Mouse (Mus musculus): ENCODE data around the gene Gpa33. TPM values are rescaled to one million over a fixed set of nuclear protein-coding genes. Genes with fewer than 3 reads are reported as not detected.

Gpa33 gene
- total RNA-seq, 2 experiments from 2014 or later, result not detected

DNA sequence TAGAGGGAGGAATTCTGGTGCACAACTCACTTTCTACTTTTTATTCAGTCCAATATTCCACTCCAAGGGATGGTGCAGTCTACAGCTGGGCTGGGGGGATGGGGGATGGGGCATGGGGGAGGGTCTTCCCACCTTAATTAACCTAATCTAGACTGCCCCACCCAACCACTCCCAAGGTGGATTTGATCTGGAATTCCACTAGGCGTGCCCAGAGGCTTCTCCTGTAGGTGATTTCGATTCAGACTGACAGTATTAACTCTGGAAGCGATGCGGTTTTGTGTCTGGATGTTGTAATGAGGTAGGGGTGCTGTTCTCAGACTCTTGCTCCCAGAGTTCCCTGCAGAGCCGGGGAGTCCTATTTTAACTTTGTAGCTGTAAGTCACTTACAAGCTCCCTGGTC lies 30.1 kb downstream of the Gpa33 start:
- no peak for DNase-seq (ENCODE audit: extremely low spot score in 1 of 2, low spot score in 1 of 2)

- peak; percentile 65 to 92 for DNase-seq (ENCODE audit: extremely low spot score in 1 of 2, low spot score in 1 of 2)
Observed at GRCm38 (mm10) chr1:166160569-166161445, 30.8 kb downstream of the Gpa33 start.

DNA sequence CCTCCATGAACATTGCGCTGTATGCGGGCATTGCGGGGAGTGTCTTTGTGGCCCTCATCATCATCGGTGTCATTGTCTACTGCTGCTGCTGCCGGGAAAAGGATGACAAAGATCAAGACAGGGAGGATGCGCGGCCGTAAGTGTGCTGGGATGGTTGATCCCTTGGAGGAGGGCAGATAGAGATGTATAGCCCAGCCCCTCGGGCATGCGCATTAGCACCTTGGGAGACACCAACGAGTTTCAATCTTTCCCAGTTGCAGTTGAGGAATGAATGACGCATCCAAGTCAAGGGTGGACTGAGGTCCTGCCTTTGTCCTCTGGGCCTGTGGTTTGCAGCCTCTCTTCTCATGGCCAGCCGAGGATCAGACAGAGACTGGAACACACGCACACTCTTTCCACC lies 34.5 kb downstream of the Gpa33 start:
- DNase-seq (ENCODE audit: extremely low spot score in 1 of 2, low spot score in 1 of 2), result no peak

- no peak for DNase-seq (ENCODE audit: extremely low spot score in 1 of 2, low spot score in 1 of 2)
Observed at GRCm38 (mm10) chr1:166165159-166165558, 35.1 kb downstream of the Gpa33 start.

DNA sequence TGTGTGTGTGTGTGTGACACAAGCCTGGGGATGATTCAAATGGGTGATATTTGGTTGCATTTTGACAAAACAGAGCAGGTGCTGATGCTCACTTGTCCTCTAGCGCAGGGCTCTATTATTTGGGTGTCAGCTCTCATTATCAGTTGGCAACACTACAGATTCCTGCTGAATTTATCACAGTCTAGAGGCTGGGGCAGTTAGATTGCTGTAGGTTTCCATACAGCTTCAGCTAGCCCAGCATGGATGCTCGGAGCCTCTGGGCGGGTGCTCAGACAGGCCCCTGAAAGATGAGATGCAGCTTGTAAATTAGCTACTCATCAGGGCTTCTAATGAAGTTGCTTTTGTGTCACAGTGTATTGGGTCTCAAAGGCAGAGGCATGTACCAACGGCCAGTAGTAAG lies 37.4 kb downstream of the Gpa33 start:
- DNase-seq (ENCODE audit: extremely low spot score in 1 of 2, low spot score in 1 of 2), result no peak

- DNase-seq (ENCODE audit: extremely low spot score in 1 of 2, low spot score in 1 of 2), result no peak
Observed at GRCm38 (mm10) chr1:166168017-166168416, 38.0 kb downstream of the Gpa33 start.

- DNase-seq (ENCODE audit: extremely low spot score in 1 of 2, low spot score in 1 of 2), result no peak
Observed at GRCm38 (mm10) chr1:166169713-166170112, 39.7 kb downstream of the Gpa33 start.

- no peak for DNase-seq (ENCODE audit: extremely low spot score in 1 of 2, low spot score in 1 of 2)
Observed at GRCm38 (mm10) chr1:166170852-166171251, 40.8 kb downstream of the Gpa33 start.

DNA sequence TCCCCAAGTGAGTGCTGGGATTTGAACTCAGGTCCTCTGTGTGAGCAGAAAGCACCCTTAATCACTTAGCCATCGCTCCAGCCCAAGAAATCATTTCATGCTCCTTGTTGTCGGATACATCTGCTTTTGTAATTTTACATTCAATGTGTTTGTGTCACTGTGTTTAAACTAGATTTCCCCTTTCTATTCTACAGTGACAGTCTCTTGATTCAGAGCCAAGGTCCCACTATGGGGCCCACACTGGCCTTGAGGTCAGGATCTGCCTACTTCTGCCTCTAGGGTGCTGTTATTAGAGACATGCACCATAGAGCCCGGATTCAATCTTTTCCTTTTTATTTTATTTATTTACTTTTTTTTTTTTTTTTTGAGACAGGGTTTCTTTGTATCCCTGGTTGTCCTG lies 43.0 kb downstream of the Gpa33 start:
- DNase-seq (ENCODE audit: extremely low spot score in 1 of 2, low spot score in 1 of 2), result no peak

GRCm38 (mm10) chr1:166173621-166174020 lies 43.6 kb downstream of the Gpa33 start:
- DNase-seq (ENCODE audit: extremely low spot score in 1 of 2, low spot score in 1 of 2), result no peak

- no peak for DNase-seq (ENCODE audit: extremely low spot score in 1 of 2, low spot score in 1 of 2)
Observed at GRCm38 (mm10) chr1:166181510-166181909, 51.5 kb downstream of the Gpa33 start.

- DNase-seq (ENCODE audit: extremely low spot score in 1 of 2, low spot score in 1 of 2), result no peak
Observed at GRCm38 (mm10) chr1:166182952-166183627, 53.1 kb downstream of the Gpa33 start.

DNA sequence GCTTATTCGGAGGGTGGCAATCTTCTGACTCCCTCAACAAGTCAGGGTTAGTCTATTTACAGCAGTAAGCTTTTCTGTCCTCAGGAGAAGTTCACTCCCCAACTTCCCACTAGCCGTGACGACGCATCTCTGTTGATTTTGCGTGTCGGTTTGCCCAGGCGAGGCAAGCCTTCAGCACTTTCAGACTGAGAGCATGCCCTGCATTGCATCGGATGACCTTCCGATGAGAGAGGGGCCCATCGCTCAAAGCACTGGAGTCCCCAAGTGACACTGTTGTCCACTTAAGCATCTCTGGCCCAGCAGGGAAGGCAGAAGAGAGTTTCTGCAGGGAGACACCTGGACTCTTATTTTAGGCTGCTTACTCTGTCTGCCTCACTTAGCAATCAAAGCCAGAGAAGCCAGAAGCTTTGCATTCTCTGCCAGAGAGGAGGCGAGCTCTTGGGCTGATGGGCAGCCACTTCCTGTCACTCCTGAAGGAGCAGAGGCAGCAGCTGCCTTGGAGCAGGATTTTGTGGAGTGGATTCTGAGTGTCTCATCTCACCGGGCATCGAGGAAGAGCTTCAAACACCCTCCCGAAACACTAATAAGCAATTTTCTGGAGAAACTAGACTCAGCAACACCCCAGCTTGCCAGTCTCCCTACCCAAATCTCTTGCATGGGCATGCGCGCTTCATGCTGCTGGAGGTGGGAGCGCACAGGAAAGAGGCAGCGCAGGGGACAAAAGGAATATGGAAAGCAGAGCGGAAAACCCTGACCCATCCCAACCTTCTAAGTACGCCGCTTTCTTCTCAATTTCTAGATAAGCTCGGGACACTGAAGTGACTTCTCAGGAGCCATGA lies 54.6 kb downstream of the Gpa33 start:
- DNase-seq (ENCODE audit: extremely low spot score in 1 of 2, low spot score in 1 of 2), result no peak

DNA sequence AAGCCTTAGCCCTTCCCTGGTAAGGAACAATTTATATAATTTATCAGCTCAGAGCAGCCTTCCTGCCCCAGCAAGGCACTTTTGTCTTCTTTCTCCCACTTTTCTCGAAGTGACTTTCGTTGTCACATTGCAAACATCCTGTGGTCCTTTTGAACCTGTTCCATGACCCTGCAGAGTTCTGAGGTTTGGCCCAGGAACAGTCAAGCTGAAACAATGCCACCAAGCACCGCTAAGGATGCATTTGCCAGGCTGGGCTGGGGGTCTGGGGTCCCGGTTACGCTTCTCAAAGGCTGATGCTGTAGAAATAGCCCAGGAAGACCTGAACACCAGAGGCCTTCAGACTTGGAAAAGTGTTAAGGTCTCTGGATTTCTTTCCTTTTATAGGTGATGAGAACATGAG lies 55.3 kb downstream of the Gpa33 start:
- DNase-seq (ENCODE audit: extremely low spot score in 1 of 2, low spot score in 1 of 2), result no peak

DNA sequence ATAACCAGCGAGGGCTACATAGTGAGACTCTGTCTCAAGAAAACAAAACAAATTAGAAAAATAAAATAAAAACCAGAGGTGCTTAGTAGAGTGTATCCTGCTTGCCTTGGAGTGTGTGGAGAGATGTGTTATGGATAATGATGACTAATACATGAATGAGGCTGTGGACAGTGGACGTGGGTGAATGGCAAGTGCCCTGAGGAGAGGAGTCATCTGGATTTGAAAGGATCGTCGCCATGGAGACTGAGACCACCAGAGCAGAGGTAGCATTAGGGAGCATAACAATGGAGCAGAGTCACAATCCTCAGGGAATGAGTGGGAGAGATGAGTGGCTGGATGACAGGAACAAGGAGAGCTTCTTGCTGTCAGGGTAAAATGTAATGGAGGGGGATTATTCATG lies 59.8 kb downstream of the Gpa33 start:
- no peak for DNase-seq (ENCODE audit: extremely low spot score in 1 of 2, low spot score in 1 of 2)

DNA sequence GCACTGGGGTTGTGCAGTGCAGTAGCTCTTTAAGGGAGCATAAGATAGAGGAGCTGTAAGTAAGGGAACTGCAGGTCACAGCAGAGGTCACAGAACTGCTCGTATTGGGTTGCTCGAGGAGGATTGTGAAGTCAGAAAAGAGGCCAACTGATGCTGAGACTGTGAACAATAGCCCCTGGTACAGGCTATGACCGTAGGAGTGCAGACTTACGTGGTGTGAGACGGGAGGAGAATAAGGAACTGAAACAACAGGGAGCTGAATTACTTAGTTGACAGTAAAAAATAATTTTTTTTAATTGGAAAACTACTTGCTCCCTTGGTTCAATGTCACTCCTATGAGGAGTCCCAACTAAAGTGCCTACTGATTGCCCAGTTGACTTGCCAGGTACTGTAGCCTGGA lies 74.1 kb downstream of the Gpa33 start:
- DNase-seq (ENCODE audit: extremely low spot score in 1 of 2, low spot score in 1 of 2), result no peak

DNA sequence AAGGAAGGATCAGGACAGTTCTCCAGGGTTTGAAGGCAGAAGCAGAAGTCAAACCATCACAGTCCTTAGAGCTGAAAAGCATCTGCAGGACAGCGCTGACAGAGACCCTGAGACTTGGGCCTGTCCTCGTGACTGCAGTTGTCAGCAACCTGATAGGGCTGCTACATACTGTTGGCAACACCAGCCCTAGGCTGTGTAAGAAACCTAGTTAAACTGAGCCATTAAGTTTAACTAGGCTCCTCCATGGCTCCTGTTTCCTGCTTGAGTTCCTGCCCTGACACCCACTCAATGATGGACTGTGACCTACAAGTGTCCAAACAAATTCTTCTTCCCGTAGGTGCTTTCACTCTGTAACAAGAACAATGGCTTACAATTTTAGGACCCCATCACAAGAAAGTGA lies 75.1 kb downstream of the Gpa33 start:
- no peak for DNase-seq (ENCODE audit: extremely low spot score in 1 of 2, low spot score in 1 of 2)

DNA sequence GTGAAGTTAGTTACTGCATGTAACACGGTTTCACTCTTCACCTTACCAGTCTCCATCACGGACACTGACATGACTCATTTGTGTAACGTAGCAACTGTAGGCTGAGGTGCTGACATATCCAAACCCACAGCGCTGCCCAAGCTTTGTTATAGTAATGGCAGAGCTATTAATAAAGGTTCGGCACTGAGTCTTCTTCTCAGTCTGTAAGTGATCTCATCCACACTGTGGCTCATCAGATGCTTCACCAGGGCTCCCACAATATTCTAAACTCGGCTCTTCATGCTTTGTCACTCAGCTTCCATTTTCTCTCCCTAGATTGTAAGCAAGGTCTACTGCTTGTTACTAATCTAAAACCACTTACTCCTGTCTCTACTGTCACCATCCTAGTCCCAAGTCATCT lies 79.3 kb downstream of the Gpa33 start:
- DNase-seq (ENCODE audit: extremely low spot score in 1 of 2, low spot score in 1 of 2), result no peak

- no peak for DNase-seq (ENCODE audit: extremely low spot score in 1 of 2, low spot score in 1 of 2)
Observed at GRCm38 (mm10) chr1:166214181-166214580, 84.1 kb downstream of the Gpa33 start.

All from layer of hippocampus, postnatal 25 days (tissue).